Mouse (Mus musculus): ENCODE data around the gene Vps13d. TPM values are rescaled to one million over a fixed set of nuclear protein-coding genes. Genes with fewer than 3 reads are reported as not detected.

Vps13d gene
- total RNA-seq (2021), result 10 to 100 TPM; 75.8 to 82.6 TPM

GRCm38 (mm10) chr4:145194559-145195162, at the start of gene Vps13d:
Gene Vps13d (minus strand): TSS chr4:145195005.
- DNase-seq, result peak; percentile 93 to 94
- intact Hi-C loops (cut with DNase I), result loop anchor here (5.0 kb wide), 3 partner anchors 37 to 302 kb away; partner anchors contain the start of gene Dhrs3

DNA sequence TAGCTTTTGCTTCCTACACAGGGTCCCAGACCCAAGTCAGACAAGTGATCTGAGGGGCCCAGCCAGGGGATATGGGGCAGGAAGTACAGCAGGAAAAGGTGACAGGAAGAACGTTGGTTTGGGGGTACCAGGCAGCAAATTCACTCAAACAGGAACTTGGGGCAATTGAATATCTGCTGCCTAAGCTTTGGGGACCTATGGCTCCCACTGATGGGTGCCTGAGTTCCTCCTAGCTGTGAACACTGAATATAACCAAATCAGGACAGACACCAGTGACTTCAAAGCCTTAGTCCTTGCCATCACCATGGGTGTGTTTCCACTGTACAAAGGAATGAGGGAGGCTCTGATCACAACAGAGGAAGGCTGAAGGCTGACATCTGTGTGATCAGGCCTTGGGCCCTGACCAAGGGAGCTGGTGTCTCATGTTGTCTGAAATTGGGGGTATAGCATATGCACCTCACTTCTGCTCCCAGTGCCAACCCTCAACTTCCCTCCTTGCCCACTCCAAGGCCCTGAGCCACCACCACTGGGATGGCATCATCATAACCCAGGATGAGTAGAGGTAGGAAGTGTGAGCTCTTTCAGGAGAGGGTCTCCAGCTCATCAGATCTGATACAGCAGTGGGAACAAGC, 48.0 kb upstream of the Vps13d start:
- DNase-seq, result no peak
- intact Hi-C loops (cut with DNase I), result no loop called here

DNA sequence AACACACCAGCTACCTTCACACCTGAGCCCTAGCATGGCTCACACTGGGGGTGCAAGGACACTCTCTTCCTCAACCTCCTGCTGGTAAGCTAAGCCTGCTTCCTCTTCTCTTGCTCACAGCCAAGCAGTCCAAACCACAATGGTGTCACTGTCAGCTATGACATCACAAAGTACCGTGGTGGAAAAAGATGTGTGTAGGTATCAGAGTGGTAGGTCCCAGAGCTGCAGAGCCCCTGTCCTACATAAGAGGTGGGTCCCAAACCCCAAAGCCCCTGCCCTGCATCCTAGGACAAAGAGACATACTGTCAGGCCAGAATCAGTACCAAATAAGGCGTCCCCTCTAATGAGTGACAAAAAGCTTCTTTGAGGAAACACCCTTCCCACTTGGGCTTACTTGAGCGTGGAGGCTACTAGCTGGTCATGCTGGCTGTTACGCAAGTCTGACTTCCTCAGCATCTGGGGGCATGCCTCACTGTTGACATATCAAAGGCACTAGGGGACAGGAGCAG, 46.0 kb upstream of the Vps13d start:
- intact Hi-C loops (cut with DNase I), result no loop called here
- peak in 1 of 2 experiments; percentile 56 for DNase-seq

DNA sequence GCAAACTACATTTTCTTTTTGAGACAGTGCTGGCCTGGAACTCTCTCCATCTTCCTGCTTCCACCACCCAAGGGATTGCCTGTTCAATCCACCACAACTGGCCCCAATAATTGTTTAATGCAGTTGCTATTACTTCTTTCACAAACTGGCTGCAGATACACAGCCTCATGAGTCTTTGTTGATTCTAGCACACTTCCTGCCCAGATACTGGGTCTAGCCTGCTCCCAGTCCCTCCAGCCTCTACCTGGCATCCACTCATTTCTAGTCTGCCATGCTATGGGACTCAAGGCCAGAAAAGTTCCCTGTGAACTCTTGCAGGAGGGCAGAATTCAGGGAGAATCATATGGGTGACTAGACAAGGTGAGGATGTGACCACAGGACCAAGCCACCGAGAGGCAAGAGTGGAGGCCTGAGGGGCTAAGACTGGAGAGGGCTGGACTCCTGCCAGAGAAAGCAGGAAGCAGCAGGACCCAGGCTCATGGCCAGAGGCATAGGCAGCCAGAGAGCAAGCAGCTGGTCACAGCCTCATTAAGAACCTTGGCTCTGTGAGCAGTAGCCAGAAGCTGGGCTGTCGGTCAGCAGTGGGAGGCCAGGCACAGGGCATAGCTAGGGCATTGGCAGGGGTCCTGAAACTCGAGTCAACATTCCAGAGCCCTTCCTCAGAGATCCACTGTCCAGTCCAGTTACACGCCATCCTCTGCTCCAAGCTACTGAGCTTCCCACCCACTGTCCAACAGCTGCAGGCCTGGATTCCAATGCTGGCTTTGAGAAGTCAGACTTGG, 44.4 kb upstream of the Vps13d start:
- peak; percentile 90 for DNase-seq
- intact Hi-C loops (cut with DNase I), result no loop called here

GRCm38 (mm10) chr4:145236027-145236426, 41.2 kb upstream of the Vps13d start:
- DNase-seq, result no peak
- intact Hi-C loops (cut with DNase I), result no loop called here

DNA sequence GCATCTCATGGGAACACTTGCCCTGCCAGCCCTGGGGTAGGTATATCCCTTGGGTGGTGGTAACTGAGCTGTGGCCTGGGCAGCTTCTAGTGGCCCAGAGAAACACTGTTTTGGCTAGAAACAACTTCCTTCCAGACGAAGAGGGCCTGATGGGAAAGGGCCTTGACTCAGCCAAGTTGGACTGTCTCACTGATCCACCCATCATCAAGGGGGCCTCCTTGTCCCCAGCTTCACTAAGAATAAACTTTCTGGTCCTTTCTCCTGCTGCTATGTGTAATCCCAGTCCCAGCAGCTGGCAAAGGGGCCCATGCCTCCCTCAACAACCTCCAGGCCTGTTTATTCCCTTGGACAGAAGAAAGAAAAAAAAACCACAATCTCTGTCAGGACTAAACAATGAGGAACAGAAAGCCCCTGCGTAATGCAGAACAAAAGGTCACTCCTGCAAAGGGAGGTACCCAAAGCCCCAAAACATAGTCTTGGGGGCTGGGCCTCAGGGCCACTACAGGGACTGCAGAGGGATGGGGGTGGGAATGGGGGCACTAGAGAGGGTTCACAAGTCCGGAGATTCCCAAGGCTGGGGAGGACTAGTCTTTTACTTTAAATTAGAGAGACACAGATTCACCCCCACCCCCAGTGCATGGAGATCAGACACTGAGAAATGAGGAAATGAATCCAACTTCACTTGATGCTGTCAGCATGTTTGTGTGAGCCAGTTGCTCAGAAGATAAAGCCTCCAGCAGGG, 38.9 kb upstream of the Vps13d start:
- intact Hi-C loops (cut with DNase I), result no loop called here
- peak; percentile 64 to 65 for DNase-seq

- DNase-seq, result no peak
- intact Hi-C loops (cut with DNase I), result no loop called here
Observed at GRCm38 (mm10) chr4:145231732-145232131, 36.9 kb upstream of the Vps13d start.

GRCm38 (mm10) chr4:145230647-145231046, 35.8 kb upstream of the Vps13d start:
- intact Hi-C loops (cut with DNase I), result no loop called here
- DNase-seq, result no peak

DNA sequence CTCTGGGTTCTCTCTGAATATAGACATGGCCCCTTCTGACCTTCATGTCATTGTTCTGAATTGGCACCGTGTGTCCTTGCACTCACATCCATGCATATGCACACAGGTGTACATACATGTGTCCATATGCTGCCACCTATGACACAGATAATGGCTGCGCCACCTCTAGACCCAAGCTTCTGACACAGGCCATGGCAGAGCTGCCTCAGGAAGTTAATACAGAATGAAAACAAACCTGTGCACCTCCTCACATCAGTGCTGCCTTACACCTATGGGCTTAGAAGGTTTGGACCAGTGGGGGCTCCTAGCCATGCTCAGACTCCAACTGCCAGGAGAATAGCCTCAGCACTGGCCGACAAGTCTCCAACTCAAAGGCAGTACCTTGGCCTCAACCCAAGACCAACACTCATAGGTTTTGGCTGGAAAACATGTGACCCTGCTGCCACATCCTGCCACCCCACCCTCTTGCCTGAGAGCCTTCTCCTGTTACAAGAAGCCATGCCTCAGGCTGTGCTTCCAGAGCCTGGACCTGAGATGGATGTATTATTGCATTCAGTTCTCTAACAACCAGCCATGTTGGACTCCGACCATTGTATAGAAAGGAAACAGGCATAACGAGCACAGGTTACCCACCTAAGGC, 34.8 kb upstream of the Vps13d start:
- no peak for DNase-seq
- intact Hi-C loops (cut with DNase I), result no loop called here

DNA sequence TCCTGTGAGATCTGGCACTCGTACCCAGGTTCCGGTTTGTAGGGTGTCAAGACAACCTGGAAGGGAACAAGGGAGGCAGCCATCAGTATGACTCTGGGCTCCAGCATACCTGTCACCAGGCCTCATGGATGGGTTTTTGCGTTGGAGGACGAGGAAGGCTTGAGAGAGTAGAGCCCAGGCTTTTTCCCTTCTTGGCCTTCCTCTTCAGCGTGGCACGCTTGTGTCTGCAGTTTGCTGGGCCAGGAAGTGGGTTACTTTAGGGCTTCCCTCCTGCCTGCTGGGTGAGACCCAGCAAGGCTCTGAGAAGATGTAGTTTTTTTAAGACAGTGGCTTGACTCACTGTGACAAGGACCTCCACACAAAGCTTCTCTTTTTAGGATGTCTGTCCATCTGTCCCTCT, 34.2 kb upstream of the Vps13d start:
- intact Hi-C loops (cut with DNase I), result no loop called here
- DNase-seq, result no peak

GRCm38 (mm10) chr4:145224613-145225012, 29.8 kb upstream of the Vps13d start:
- no peak for DNase-seq
- intact Hi-C loops (cut with DNase I), result no loop called here

- no peak for DNase-seq
- intact Hi-C loops (cut with DNase I), result no loop called here
Observed at GRCm38 (mm10) chr4:145222064-145222463, 27.3 kb upstream of the Vps13d start.

- no peak for DNase-seq
- intact Hi-C loops (cut with DNase I), result no loop called here
Observed at GRCm38 (mm10) chr4:145221379-145221778, 26.6 kb upstream of the Vps13d start.

DNA sequence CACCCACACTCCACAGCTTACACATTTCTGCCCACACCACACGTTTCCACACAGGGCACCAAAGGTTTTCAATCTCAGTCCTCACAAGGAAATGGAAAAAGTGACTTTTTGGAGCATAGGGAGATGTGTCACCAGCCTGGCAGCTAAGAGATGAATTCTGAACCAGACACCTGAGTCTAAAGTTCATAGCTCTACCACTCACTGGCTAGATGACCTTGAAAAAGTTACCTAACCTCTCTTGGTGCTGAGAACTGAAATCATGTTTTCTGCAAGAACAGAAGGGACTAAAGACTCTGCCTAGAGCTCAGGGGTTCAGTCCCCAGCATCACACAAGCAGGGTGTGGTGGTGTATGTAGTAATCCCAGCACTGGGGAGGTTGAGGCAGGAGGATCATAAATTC, 25.2 kb upstream of the Vps13d start:
- no peak for DNase-seq
- intact Hi-C loops (cut with DNase I), result no loop called here

- no peak for DNase-seq
Observed at GRCm38 (mm10) chr4:145219240-145219985, 24.6 kb upstream of the Vps13d start.

GRCm38 (mm10) chr4:145217837-145218236, 23.0 kb upstream of the Vps13d start:
- DNase-seq, result no peak
- intact Hi-C loops (cut with DNase I), result no loop called here

More at GRCm38 (mm10) chr4:145219240-145219985, 24.6 kb upstream of the Vps13d start:
- intact Hi-C loops (cut with DNase I), result no loop called here

- no peak for DNase-seq
- intact Hi-C loops (cut with DNase I), result no loop called here
Observed at GRCm38 (mm10) chr4:145217046-145217445, 22.2 kb upstream of the Vps13d start.

DNA sequence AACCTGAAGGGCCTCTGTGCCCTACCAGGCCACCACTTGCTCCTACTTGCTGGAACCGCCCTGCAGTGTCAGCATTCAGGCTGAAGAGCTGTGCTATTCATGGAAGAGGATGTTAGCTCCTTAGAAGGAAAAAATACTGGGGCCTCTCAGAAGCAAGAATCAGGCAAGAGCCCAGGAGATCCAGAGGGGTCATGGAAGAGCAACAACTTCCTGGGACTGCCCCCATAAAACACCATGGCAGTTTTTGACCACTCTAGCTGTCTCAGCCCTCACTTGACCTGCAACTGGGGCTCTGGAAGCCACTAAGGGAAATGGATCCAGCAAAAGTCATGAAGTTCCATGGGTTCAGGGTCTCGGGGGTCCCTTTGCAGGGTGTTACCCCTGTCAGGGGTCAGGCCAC, 20.6 kb upstream of the Vps13d start:
- intact Hi-C loops (cut with DNase I), result loop anchor here (2.0 kb wide), 1 partner anchor 31 kb away; the partner anchor contains the start of gene Tnfrsf1b
- DNase-seq, result no peak

DNA sequence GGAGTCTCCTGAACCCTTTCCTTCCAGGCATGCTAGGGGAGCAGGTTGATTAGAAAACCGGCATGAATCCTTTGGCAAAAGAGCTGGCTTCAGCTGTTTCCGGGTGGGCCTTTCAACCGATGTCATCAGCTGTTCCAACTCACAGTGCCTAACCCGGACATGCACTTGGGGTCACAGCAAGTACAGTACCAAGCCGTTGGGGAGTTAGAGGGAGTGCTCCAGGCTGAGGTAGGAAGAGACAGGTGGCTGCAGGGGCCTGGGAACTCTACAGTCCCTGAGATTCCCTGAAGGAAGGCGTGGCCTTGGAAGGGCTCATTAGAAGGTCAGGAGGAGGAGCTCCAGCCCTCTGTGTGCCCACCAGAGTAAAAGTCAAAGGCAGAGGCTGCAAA, 20.0 kb upstream of the Vps13d start:
- DNase-seq, result no peak
- intact Hi-C loops (cut with DNase I), result loop anchor here (1.0 to 2.0 kb wide), 2 partner anchors 32 to 72 kb away; partner anchors contain the start of gene Tnfrsf1b
